7 mouse cellular contexts compared by ENCODE assay signal in genomic region chr19:3321617-3322016, GRCm38 (mm10). TPM values are rescaled to one million over a fixed set of nuclear protein-coding genes. Genes with fewer than 3 reads are reported as not detected.
DNase-seq lines count a peak whose midpoint lies in the region; ATAC-seq and TF ChIP-seq lines count a peak whose summit lies in the region.

No protein-coding gene starts in this region.

- TF ChIP-seq CTCF in testis, adult 2 months (IDR thresholded peaks at IDR 0.05; ENCODE audit: control insufficient read depth, insufficient read depth, insufficient replicate concordance, low read depth, low read length) = no peak

- DNase-seq in thymus, postnatal 36 days = peak; percentile 17 to 37
- no peak for DNase-seq in thymus, postnatal 0 days (ENCODE audit: low spot score)
- peak; percentile 35 for DNase-seq in c-Kit-positive CD71-negative TER-119-negative erythroid progenitor cells, embryonic 14.5 days (ENCODE audit: low read depth)
- peak; percentile 82 to 83 for DNase-seq in heart, postnatal 14 days
- peak; percentile 91 to 92 for DNase-seq in kidney, postnatal 36 days

- H3K27me3 ChIP-seq in testis, adult 2 months (ENCODE audit: control insufficient read depth, insufficient read depth, low read length) = no peaks in the 10 kb centered on the region

- peak; percentile 33 for ATAC-seq in megakaryocyte, adult 5-6 weeks (ENCODE audit: poor library complexity, severe bottlenecking)

- peak overlapping the region; percentile 3; the same call in 1 of the 2 replicates for H3K4me3 ChIP-seq in testis, adult 2 months (ENCODE audit: control insufficient read depth, low read depth, low read length)

- no peaks in the 10 kb centered on the region for H3K36me3 ChIP-seq in testis, adult 2 months (ENCODE audit: control insufficient read depth, insufficient read depth, low read length)

- TF ChIP-seq POLR2A in testis, adult 2 months (IDR thresholded peaks at IDR 0.05; ENCODE audit: control insufficient read depth, low read depth, low read length) = no peak

- intact Hi-C loops in heart, postnatal 14 days (cut with DNase I) = loop anchor here (2.0 to 10.0 kb wide), 4 partner anchors 29 to 363 kb away; partner anchors contain the start of genes Ighmbp2, Lrp5, Mrpl21 and Ppp6r3

- H3K27ac ChIP-seq in testis, adult 2 months (ENCODE audit: control insufficient read depth, insufficient read depth, low read depth, low read length) = peak overlapping the region; percentile 37

- peaks cover 36% of the 10 kb centered on the region for H3K4me1 ChIP-seq in testis, adult 2 months (ENCODE audit: control insufficient read depth, insufficient read depth, low read length)

RNA-seq across cellular contexts. Expression of gene Cpt1a, which starts 0.5 kb away (rescaled TPM):
- 54.7 and 60.1 TPM in 2 replicates for polyA plus RNA-seq in thymus, postnatal 0 days (2015; fragmentation: Nextera tagmentation; extraction: Ambion mirVana)
- total RNA-seq in heart, postnatal 14 days (2021) = 10 to 100 TPM; 80.3 to 87.5 TPM
- total RNA-seq in megakaryocyte, adult 5-6 weeks (2015) = 69.6 and 73.1 TPM in 2 replicates
- 56.2 and 66.0 TPM in 2 replicates for total RNA-seq in megakaryocyte, adult 5-6 weeks (2017)
- polyA plus RNA-seq in testis, adult 2 months (2012; rRNA removed) = 17.6 and 18.9 TPM in 2 replicates

RNA-seq across cellular contexts. Expression of gene Ighmbp2, which starts 38.8 kb away (rescaled TPM):
- 10.0 and 10.6 TPM in 2 replicates for polyA plus RNA-seq in thymus, postnatal 0 days (2015; fragmentation: Nextera tagmentation; extraction: Ambion mirVana)
- 1 to 10 TPM; 2.9 to 3.8 TPM for total RNA-seq in heart, postnatal 14 days (2021)
- total RNA-seq in megakaryocyte, adult 5-6 weeks (2015) = 1.5 and 1.6 TPM in 2 replicates
- 2.9 and 3.3 TPM in 2 replicates for total RNA-seq in megakaryocyte, adult 5-6 weeks (2017)
- 4.1 and 4.4 TPM in 2 replicates for polyA plus RNA-seq in testis, adult 2 months (2012; rRNA removed)

RNA-seq across cellular contexts. Expression of gene Mrpl21, which starts 38.9 kb away (rescaled TPM):
- 129 and 137 TPM in 2 replicates for polyA plus RNA-seq in thymus, postnatal 0 days (2015; fragmentation: Nextera tagmentation; extraction: Ambion mirVana)
- 10 to 100 TPM; 77.3 to 80.9 TPM for total RNA-seq in heart, postnatal 14 days (2021)
- total RNA-seq in megakaryocyte, adult 5-6 weeks (2015) = 61.8 and 65.2 TPM in 2 replicates
- total RNA-seq in megakaryocyte, adult 5-6 weeks (2017) = 65.1 and 73.7 TPM in 2 replicates
- polyA plus RNA-seq in testis, adult 2 months (2012; rRNA removed) = 24.6 and 24.7 TPM in 2 replicates
